Mouse (Mus musculus): ENCODE results near the gene Pde6h. TPM values are rescaled to one million over a fixed set of nuclear protein-coding genes. Genes with fewer than 3 reads are reported as not detected.

Pde6h gene
- total and polyA plus RNA-seq, 3 experiments = 0.08 TPM; not detected in 2

DNA sequence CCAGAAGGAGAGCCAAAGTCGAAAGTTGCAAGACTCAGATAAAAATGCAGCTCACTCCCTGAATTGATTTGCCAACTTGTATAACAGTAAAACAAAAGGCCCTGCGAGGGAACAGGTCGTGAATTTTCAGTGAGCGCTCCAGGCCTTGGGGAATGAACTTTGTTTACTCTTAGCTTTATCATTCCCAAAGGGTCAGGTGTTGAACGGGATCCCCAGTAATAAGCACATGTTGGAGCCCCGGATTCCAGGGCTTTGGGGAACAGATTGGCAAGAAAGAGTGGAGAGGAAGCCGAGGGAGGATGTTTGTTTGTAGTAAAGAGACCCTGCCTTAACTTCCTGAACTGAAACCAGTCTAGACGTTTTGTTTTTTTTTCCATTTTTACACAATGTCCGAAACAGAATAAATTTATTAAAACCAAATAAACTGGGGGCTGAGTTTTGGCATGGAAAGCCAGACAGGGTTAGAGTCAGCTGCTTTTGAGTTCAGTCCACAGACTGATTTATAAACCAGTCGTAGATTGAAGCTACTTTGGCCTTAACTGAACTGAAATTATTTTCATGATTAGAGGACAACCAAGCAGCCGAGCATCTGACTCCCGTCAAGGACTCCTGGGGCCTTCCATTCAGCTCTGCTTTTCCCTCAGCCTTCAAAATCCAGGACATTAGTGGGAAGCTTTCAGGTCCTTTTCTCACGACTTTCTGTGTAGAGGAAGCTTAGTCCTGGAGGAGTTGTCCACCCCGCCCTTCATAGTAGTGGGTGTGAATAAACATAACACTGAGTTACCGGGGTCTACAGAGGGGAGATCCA, 28.9 kb upstream of the Pde6h start:
- Histone ChIP-seq H3K36me3 (ENCODE audit: control insufficient read depth in 1 of 2, insufficient read depth in 2 of 2, low read length in 2 of 2) (peaks cover 0 to 6% of the 10 kb centered on the region in 2 experiments; a peak in 2 of 4 replicates), H3K27ac (ENCODE audit: control insufficient read depth, low read depth, low read length) (no peak overlapping the region), H3K79me2 (ENCODE audit: control insufficient read depth, insufficient read depth, low read length, poor library complexity) (no peaks in the 10 kb centered on the region), H3K4me3 (ENCODE audit: control insufficient read depth in 1 of 2, insufficient read depth in 1 of 2, low read depth in 2 of 2, low read length in 2 of 2) (no peak overlapping the region), H3K9ac (ENCODE audit: control insufficient read depth, low read depth, low read length, poor library complexity, severe bottlenecking) (no peak overlapping the region), H3K9me3 (replicated peaks; ENCODE audit: insufficient read depth, low read length) (no peaks in the 10 kb centered on the region), H3K27me3 (ENCODE audit: control insufficient read depth in 1 of 2, insufficient read depth in 2 of 2, low read length in 2 of 2) (peaks cover 0 to 1% of the 10 kb centered on the region in 2 experiments; a peak in 2 of 4 replicates), H3K4me1 (ENCODE audit: control insufficient read depth in 1 of 2, insufficient read depth in 2 of 2, low read length in 2 of 2) (peaks cover 0 to 6% of the 10 kb centered on the region in 2 experiments; a peak in 1 of 4 replicates)
- no peak for TF ChIP-seq E2F4 (IDR thresholded peaks at IDR 0.05; ENCODE audit: borderline replicate concordance, low read depth, low read length)
- no peak for TF ChIP-seq MXI1 (IDR thresholded peaks at IDR 0.05; ENCODE audit: low read depth, low read length)
- no peak for TF ChIP-seq MYB (IDR thresholded peaks at IDR 0.05; ENCODE audit: low read depth, low read length)
- no peak for TF ChIP-seq POLR2A (IDR thresholded peaks at IDR 0.05; ENCODE audit: control insufficient read depth in 1 of 2, insufficient read depth in 1 of 2, low read depth in 1 of 2, low read length in 2 of 2, poor library complexity in 1 of 2)
- no peak for TF ChIP-seq MAZ (IDR thresholded peaks at IDR 0.05; ENCODE audit: low read depth, low read length)
- TF ChIP-seq CHD2 (IDR thresholded peaks at IDR 0.05; ENCODE audit: low read length) = no peak
- no peak for TF ChIP-seq TAL1 (IDR thresholded peaks at IDR 0.05; ENCODE audit: low read length)
- TF ChIP-seq ETS1 (IDR thresholded peaks at IDR 0.05; ENCODE audit: low read depth, low read length) = no peak
- no peak for TF ChIP-seq MYC (IDR thresholded peaks at IDR 0.05; ENCODE audit: low read depth, low read length)
- no peak for TF ChIP-seq JUND (IDR thresholded peaks at IDR 0.05; ENCODE audit: low read depth, low read length)
- TF ChIP-seq RAD21 (IDR thresholded peaks at IDR 0.05; ENCODE audit: low read depth, low read length) = no peak
- TF ChIP-seq BHLHE40 (IDR thresholded peaks at IDR 0.05; ENCODE audit: borderline replicate concordance, low read depth, low read length) = no peak
- no peak for TF ChIP-seq ZKSCAN1 (IDR thresholded peaks at IDR 0.05; ENCODE audit: low read depth, low read length)
- no peak for DNase-seq (ENCODE audit: low read depth, low spot score)

DNA sequence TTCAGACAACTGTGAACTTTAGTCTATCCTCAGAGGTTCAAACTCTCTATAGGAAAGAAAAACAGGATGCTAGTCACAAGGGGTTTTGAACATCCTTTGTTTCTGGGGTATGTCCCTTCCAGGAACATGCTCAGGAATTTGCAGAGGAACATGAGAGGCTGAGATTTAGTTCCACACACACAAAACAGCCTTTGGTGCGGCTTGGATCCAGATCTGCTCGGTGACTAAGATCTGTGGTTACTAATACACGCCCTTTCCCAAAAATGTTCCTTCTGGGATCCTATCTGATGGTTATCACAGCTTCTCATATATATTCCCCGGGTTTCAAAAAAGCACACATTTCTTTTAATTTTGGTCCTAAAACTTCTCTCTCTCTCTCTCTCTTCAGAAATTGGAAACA, 25.8 kb upstream of the Pde6h start:
- peaks cover 0 to 19% of the 10 kb centered on the region in 2 experiments; a peak in 2 of 4 replicates for H3K36me3 ChIP-seq (ENCODE audit: control insufficient read depth in 1 of 2, insufficient read depth in 2 of 2, low read length in 2 of 2)
- peaks cover 0 to 1% of the 10 kb centered on the region in 2 experiments; a peak in 2 of 4 replicates for H3K27me3 ChIP-seq (ENCODE audit: control insufficient read depth in 1 of 2, insufficient read depth in 2 of 2, low read length in 2 of 2)
- no peaks in the 10 kb centered on the region for H3K9me3 ChIP-seq (replicated peaks; ENCODE audit: insufficient read depth, low read length)
- no peak overlapping the region for H3K27ac ChIP-seq (ENCODE audit: control insufficient read depth, low read depth, low read length)
- no peak for TF ChIP-seq MYB (IDR thresholded peaks at IDR 0.05; ENCODE audit: low read depth, low read length)
- TF ChIP-seq ELF1 (IDR thresholded peaks at IDR 0.05; ENCODE audit: low read depth, low read length) = no peak
- no peak for TF ChIP-seq ZNF384 (IDR thresholded peaks at IDR 0.05; ENCODE audit: low read depth, low read length)
- no peak for TF ChIP-seq ZMIZ1 (IDR thresholded peaks at IDR 0.05; ENCODE audit: low read depth, low read length)
- TF ChIP-seq ZKSCAN1 (IDR thresholded peaks at IDR 0.05; ENCODE audit: low read depth, low read length) = no peak
- TF ChIP-seq ETS1 (IDR thresholded peaks at IDR 0.05; ENCODE audit: low read depth, low read length) = no peak
- TF ChIP-seq UBTF (IDR thresholded peaks at IDR 0.05; ENCODE audit: borderline replicate concordance, insufficient read depth, low read depth, low read length) = no peak
- no peak for TF ChIP-seq TBP (IDR thresholded peaks at IDR 0.05; ENCODE audit: low read depth, low read length)
- TF ChIP-seq TCF12 (IDR thresholded peaks at IDR 0.05; ENCODE audit: low read depth, low read length) = no peak
- no peak for TF ChIP-seq RCOR1 (IDR thresholded peaks at IDR 0.05; ENCODE audit: low read depth, low read length)
- TF ChIP-seq CTCF (IDR thresholded peaks at IDR 0.05 in 2 of 3, conservative IDR thresholded peaks at IDR 0.05 in 1 of 3; ENCODE audit: control insufficient read depth in 1 of 3, insufficient read depth in 1 of 3, low read depth in 2 of 3, low read length in 3 of 3, poor library complexity in 1 of 3, severe bottlenecking in 1 of 3) = no peak
- DNase-seq (ENCODE audit: low read depth, low spot score) = no peak
- no peaks in the 10 kb centered on the region for H3K79me2 ChIP-seq (ENCODE audit: control insufficient read depth, insufficient read depth, low read length, poor library complexity)
- H3K4me3 ChIP-seq (ENCODE audit: control insufficient read depth in 1 of 2, insufficient read depth in 1 of 2, low read depth in 2 of 2, low read length in 2 of 2) = no peak overlapping the region
- H3K9ac ChIP-seq (ENCODE audit: control insufficient read depth, low read depth, low read length, poor library complexity, severe bottlenecking) = no peak overlapping the region
- peaks cover 3 to 19% of the 10 kb centered on the region in 2 experiments; a peak in 3 of 4 replicates for H3K4me1 ChIP-seq (ENCODE audit: control insufficient read depth in 1 of 2, insufficient read depth in 2 of 2, low read length in 2 of 2)

Data from MEL (cell line).